Mouse (Mus musculus): Measurements from ENCODE around the gene Rsad2. TPM values are rescaled to one million over a fixed set of nuclear protein-coding genes. Genes with fewer than 3 reads are reported as not detected.
"Not testable (repeated sequence)": the region's sequence is repeated elsewhere in the genome, so short reads cannot be mapped to it uniquely, and the experiment has no call there.

The Rsad2 gene
- polyA plus RNA-seq, 1 experiment from 2014 or later, result 0.89 TPM

DNA sequence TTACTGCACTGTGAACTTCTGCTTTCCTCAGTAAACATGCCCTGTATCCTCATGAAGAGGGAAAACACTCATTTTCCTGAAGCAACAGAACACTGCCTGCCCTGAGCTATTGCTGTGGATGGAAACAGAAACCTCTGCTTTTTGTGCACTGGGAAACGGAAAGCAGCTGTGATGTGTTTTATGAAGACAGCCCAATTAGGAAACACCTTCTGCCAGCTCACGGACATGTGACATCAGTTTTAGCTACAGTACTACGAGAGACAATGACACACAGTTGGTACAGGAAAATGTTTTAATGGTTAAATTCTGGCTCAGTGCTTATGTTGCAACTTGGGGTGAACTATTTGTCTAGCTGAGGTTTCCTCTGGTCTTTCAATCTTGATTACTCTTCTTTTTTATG lies 16.9 kb downstream of the Rsad2 start:
- H3K9ac ChIP-seq, result no peak overlapping the region
- H3K27ac ChIP-seq (replicated peaks), result no peak overlapping the region
- no peak for ATAC-seq (ENCODE audit: low read depth)
- H3K4me1 ChIP-seq (replicated peaks), result no peaks in the 10 kb centered on the region
- no peak overlapping the region for H3K4me2 ChIP-seq
- 74% methylated on average over 3 of the region's 3 CpGs for WGBS
- H3K36me3 ChIP-seq, result no peaks in the 10 kb centered on the region
- no peaks in the 10 kb centered on the region for H3K9me3 ChIP-seq
- H3K4me3 ChIP-seq, result no peak overlapping the region
- H3K27me3 ChIP-seq, result no peaks in the 10 kb centered on the region

DNA sequence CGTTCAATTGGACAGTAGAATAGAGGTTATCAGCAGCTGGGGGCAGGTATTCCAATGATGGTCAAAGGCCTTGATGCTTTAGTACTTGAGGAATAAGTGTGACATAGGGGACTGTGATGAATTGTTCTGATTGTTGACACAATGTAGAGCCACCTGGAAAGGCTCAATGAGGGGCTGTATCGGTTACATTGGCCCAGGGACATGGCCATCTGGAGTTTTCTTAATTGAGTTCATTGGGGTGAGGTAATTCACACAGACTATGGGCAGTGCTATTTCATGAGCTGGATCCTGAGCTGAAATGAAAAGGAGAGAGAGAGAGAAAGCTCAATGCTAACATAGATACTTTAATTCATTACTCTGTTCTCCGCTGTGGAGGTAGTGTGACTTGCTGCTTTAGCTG lies 18.3 kb downstream of the Rsad2 start:
- Histone ChIP-seq H3K4me1 (replicated peaks) (no peaks in the 10 kb centered on the region), H3K27me3 (no peaks in the 10 kb centered on the region), H3K4me2 (no peak overlapping the region), H3K27ac (replicated peaks) (no peak overlapping the region), H3K9me3 (no peaks in the 10 kb centered on the region), H3K36me3 (no peaks in the 10 kb centered on the region), H3K9ac (no peak overlapping the region), H3K4me3 (no peak overlapping the region)
- ATAC-seq (ENCODE audit: low read depth), result no peak
- WGBS, result 66% methylated on average over 3 of the region's 3 CpGs

DNA sequence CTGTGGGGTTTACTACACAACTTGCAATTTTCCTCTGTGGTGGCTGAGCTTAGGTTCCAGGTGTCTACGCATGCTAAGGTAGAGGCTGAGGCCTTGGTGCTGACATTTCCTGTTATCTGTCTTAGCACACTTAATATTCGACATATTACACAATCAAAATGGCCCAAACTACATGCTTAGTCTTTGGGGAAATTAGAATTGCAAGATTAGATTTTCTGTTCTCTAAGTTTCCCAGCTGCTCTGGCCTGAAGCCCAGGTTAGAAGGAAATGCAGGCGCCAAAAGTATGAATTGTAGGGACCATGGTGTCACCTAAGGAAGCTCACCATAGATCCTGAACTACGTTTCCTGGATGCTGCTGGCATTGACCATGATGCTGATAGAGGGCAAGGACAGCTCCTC lies 19.9 kb downstream of the Rsad2 start:
- H3K9ac ChIP-seq, result no peak overlapping the region
- H3K27ac ChIP-seq (replicated peaks), result no peak overlapping the region
- H3K27me3 ChIP-seq, result no peaks in the 10 kb centered on the region
- ATAC-seq (ENCODE audit: low read depth), result no peak
- H3K9me3 ChIP-seq, result no peaks in the 10 kb centered on the region
- WGBS, result 87% methylated on average over 4 of the region's 4 CpGs
- no peaks in the 10 kb centered on the region for H3K36me3 ChIP-seq
- no peaks in the 10 kb centered on the region for H3K4me1 ChIP-seq (replicated peaks)
- H3K4me2 ChIP-seq, result no peak overlapping the region
- H3K4me3 ChIP-seq, result no peak overlapping the region

- H3K27me3 ChIP-seq; H3K4me3 ChIP-seq; H3K9ac ChIP-seq; H3K27ac ChIP-seq (replicated peaks); H3K36me3 ChIP-seq; H3K9me3 ChIP-seq; H3K4me1 ChIP-seq (replicated peaks); ATAC-seq (ENCODE audit: low read depth); H3K4me2 ChIP-seq: not testable (repeated sequence)
- WGBS, result 85% methylated on average over 2 of the region's 2 CpGs
Measured at GRCm38 (mm10) chr12:26428771-26429170, 27.5 kb downstream of the Rsad2 start.

DNA sequence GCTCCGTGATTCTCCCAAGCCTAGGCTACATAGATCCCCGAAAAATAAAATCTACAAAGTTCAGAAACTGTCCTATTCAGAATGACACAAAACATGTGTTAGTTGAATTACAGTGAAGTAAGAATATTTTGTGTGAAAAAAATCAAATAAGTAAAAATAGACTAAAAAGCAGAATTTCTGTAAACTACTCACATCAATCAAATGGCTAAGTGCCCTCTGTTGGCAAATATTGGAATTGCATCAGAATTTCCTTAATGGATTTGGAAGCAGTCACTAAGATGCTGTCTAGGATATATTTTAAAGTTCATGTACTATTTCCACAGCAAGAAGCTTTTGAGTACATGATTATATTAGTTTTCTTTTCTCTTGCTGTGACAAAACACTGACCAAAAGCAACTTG lies 31.4 kb downstream of the Rsad2 start:
- Histone ChIP-seq H3K36me3 (no peaks in the 10 kb centered on the region), H3K27me3 (no peaks in the 10 kb centered on the region), H3K27ac (replicated peaks) (no peak overlapping the region), H3K4me3 (no peak overlapping the region), H3K9ac (no peak overlapping the region), H3K9me3 (no peaks in the 10 kb centered on the region), H3K4me1 (replicated peaks) (no peaks in the 10 kb centered on the region), H3K4me2 (no peak overlapping the region)
- 98% methylated on average over 2 of the region's 2 CpGs for WGBS
- ATAC-seq (ENCODE audit: low read depth), result no peak

GRCm38 (mm10) chr12:26418322-26418721 lies 37.9 kb downstream of the Rsad2 start:
- H3K27ac ChIP-seq (replicated peaks), result no peak overlapping the region
- ATAC-seq (ENCODE audit: low read depth), result no peak
- no peaks in the 10 kb centered on the region for H3K36me3 ChIP-seq
- no peak overlapping the region for H3K4me3 ChIP-seq
- H3K4me2 ChIP-seq, result no peak overlapping the region
- no peak overlapping the region for H3K9ac ChIP-seq
- H3K27me3 ChIP-seq, result no peaks in the 10 kb centered on the region
- 80% methylated on average over 4 of the region's 4 CpGs for WGBS
- H3K9me3 ChIP-seq, result no peaks in the 10 kb centered on the region
- H3K4me1 ChIP-seq (replicated peaks), result peaks cover 19% of the 10 kb centered on the region

DNA sequence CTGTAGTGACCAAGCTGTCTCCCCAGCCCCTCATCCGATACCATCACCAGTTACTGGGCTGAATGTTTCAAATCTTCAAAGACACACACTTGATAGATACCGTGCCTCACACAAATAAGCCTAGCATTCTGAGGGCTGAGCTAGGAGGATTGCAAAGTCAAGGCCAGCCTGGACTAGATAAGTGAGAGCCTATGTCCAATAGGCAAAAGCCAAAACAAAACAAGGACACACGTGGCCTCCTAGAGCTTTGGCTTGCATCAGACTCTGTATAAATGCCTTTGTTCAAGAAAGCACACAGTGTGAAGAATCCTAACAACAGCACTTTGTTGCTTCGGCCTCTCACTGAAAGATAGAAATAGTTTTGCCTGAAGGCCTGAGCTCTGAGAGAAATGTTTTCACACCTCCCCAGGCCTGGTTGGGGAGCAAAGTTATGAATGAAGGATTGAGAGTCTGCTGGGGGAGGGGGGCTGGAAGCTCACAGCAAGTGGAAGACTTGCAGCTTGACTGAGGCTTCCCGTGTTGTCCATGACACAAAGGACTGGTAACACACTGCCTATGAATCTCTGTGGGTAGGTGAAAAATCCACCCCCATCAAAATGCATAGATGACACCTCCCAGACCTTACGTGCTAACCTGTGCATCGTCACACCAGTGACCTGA lies 39.5 kb downstream of the Rsad2 start:
- Histone ChIP-seq H3K27me3 (no peaks in the 10 kb centered on the region), H3K4me1 (replicated peaks) (peaks cover 34% of the 10 kb centered on the region), H3K9me3 (no peaks in the 10 kb centered on the region), H3K27ac (replicated peaks) (no peak overlapping the region), H3K9ac (no peak overlapping the region), H3K36me3 (no peaks in the 10 kb centered on the region), H3K4me2 (no peak overlapping the region), H3K4me3 (no peak overlapping the region)
- ATAC-seq (ENCODE audit: low read depth), result no peak
- WGBS, result 78% methylated on average over 7 of the region's 7 CpGs

DNA sequence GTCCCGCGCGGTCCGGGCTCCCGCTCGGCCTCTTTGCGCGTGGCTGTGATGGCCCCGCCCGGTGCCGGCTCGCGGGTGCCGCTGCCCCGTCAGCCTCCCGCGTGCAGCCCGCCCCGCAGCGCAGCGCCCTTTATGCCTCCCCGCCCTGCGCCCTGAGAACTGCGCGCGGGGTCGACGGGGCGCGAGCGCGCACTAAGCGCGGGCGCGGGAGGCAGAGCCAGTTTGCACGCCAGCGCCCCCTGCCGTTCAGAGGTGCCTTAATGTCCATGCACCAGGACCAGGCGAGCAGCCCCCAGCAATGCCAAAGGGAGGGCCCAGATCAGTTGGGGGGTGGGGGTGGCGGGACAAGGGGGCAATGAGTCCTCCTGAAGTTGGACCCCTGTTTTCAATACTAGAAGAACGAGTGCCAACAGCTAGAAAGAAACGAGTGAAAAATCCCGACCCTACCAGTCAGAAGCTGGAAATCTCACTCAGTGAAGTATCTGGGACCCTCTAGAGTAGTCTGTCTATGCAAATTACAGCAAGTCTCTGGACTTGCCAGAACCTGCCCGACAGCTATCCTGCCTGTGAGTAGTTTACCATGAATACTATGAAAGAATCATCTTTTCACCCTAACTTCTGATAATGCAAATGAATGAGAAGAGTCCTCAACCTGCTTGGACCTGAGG lies 41.0 kb downstream of the Rsad2 start, which contains the start of gene Rnf144a:
TSS of gene Rnf144a (minus strand) at position 151 of the 668 bp plus-strand sequence.
- Histone ChIP-seq H3K4me2 (peak within 1 kb of the TSS; percentile 91), H3K27ac (replicated peaks) (peak within 1 kb of the TSS; percentile 88), H3K27me3 (no peaks in the 10 kb centered on the region), H3K36me3 (no peaks in the 10 kb centered on the region), H3K9me3 (no peaks in the 10 kb centered on the region), H3K4me3 (peak within 1 kb of the TSS; percentile 90), H3K4me1 (replicated peaks) (peaks cover 50% of the 10 kb centered on the region), H3K9ac (peak within 1 kb of the TSS; percentile 98)
- peak; percentile 92 for ATAC-seq (ENCODE audit: low read depth)
- WGBS, result under 1% methylated on average over 42 of the region's 45 CpGs

GRCm38 (mm10) chr12:26414451-26415103 lies 41.7 kb downstream of the Rsad2 start:
- WGBS, result under 1% methylated on average over 64 of the region's 64 CpGs
- H3K4me2 ChIP-seq, result peak overlapping the region; percentile 91
- no peaks in the 10 kb centered on the region for H3K9me3 ChIP-seq
- H3K36me3 ChIP-seq, result no peaks in the 10 kb centered on the region
- peak overlapping the region; percentile 88 for H3K27ac ChIP-seq (replicated peaks)
- ATAC-seq (ENCODE audit: low read depth), result peak; percentile 79
- H3K27me3 ChIP-seq, result no peaks in the 10 kb centered on the region
- H3K4me1 ChIP-seq (replicated peaks), result peaks cover 56% of the 10 kb centered on the region
- H3K4me3 ChIP-seq, result peak overlapping the region; percentile 90
- peak overlapping the region; percentile 98 for H3K9ac ChIP-seq

DNA sequence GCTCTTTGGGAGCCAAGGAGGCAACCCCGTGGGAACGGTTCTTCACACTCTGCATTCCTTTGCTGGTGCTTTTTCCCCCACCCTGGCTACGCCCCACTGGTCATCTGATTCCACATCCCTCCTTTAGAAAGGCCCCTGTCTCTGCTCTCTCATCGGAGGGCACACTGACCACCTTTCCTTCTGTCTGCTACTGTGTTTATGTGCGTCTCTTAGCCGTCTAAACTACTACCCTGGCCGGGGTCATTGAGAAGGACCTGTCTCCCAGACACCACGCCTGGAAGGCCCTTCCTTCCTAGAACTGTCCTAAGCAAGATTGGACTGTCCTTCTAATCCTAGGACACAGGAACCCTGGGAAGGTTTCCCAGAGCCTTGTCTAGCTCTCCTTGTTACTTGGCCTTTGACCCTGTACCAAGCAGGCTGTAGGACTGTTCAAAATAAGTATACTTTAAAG lies 42.3 kb downstream of the Rsad2 start:
- peak overlapping the region; percentile 90 for H3K4me3 ChIP-seq
- H3K9ac ChIP-seq, result peak overlapping the region; percentile 98
- H3K36me3 ChIP-seq, result no peaks in the 10 kb centered on the region
- peak overlapping the region; percentile 91 for H3K4me2 ChIP-seq
- no peaks in the 10 kb centered on the region for H3K27me3 ChIP-seq
- ATAC-seq (ENCODE audit: low read depth), result 0 out of 2 replicates have a peak, but pooled peaks have one; percentile 11
- H3K4me1 ChIP-seq (replicated peaks), result peaks cover 62% of the 10 kb centered on the region
- H3K27ac ChIP-seq (replicated peaks), result 0 out of 2 replicates have a peak overlapping the region, but pooled peaks have one; percentile 88
- WGBS, result 7% methylated on average over 8 of the region's 8 CpGs
- no peaks in the 10 kb centered on the region for H3K9me3 ChIP-seq

DNA sequence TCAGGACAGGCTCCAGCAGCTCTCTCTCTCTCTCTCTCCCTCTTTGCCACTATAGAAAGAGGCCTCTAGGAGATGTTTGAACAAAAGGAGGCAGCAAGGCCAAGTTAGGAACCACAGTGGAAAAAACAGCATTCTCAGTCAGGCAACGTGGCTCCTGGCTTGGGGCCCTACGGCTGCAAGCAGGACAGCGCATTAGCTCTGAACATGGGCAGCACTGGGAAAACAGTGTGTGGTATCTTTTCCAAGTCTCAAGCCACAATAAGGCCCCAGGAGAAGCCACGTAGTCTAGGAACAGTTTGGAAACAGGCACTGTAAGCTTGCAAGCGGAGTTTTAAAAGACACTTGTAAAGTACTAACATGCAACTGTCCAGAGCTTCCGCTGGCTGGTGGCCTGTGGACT lies 43.5 kb downstream of the Rsad2 start:
- H3K4me3 ChIP-seq, result peak overlapping the region; percentile 90
- H3K9me3 ChIP-seq, result no peaks in the 10 kb centered on the region
- no peaks in the 10 kb centered on the region for H3K27me3 ChIP-seq
- 0 out of 2 replicates have a peak overlapping the region, but pooled peaks have one; percentile 3 for H3K27ac ChIP-seq (replicated peaks)
- H3K4me2 ChIP-seq, result peak overlapping the region; percentile 91
- H3K36me3 ChIP-seq, result no peaks in the 10 kb centered on the region; the same call in 1 of the 2 replicates
- WGBS, result 70% methylated on average over 6 of the region's 6 CpGs
- H3K4me1 ChIP-seq (replicated peaks), result peaks cover 74% of the 10 kb centered on the region
- no peak for ATAC-seq (ENCODE audit: low read depth)
- peak overlapping the region; percentile 52 for H3K9ac ChIP-seq

- no peaks in the 10 kb centered on the region for H3K27me3 ChIP-seq
- no peaks in the 10 kb centered on the region; the same call in 1 of the 2 replicates for H3K36me3 ChIP-seq
- peak overlapping the region; percentile 52; the same call in 1 of the 2 replicates for H3K9ac ChIP-seq
- WGBS, result 57% methylated on average over 10 of the region's 10 CpGs
- H3K4me2 ChIP-seq, result peak overlapping the region; percentile 91
- ATAC-seq (ENCODE audit: low read depth), result no peak
- no peak overlapping the region for H3K27ac ChIP-seq (replicated peaks)
- H3K4me1 ChIP-seq (replicated peaks), result peaks cover 75% of the 10 kb centered on the region
- H3K9me3 ChIP-seq, result no peaks in the 10 kb centered on the region
- 0 out of 2 replicates have a peak overlapping the region, but pooled peaks have one; percentile 90 for H3K4me3 ChIP-seq
Measured at GRCm38 (mm10) chr12:26411841-26412450, 44.3 kb downstream of the Rsad2 start.

Data from neural tube, embryonic 13.5 days (tissue).